13 mouse cellular contexts compared by ENCODE assay signal in genomic region chr10:71120121-71120768, GRCm38 (mm10). TPM values are rescaled to one million over a fixed set of nuclear protein-coding genes. Genes with fewer than 3 reads are reported as not detected.
DNase-seq lines count a peak whose midpoint lies in the region; ATAC-seq and TF ChIP-seq lines count a peak whose summit lies in the region.
"Had no signal": no experiment of that assay in that cellular context is flagged by ENCODE, and none has a peak within 500 bp of the region (broad histone marks: within the 10 kb centered on the region; RNA-seq: fewer than 3 reads in every experiment).

No protein-coding gene starts in this region.

- no peak overlapping the region for H3K9ac ChIP-seq in intestine, embryonic 14.5 days (ENCODE audit: low read length)
- H3K9ac ChIP-seq in intestine, postnatal 0 days (ENCODE audit: low read depth, low read length): no peak overlapping the region
- no peak overlapping the region for H3K9ac ChIP-seq in embryonic facial prominence, embryonic 14.5 days (ENCODE audit: low read depth, low read length)
- H3K9ac ChIP-seq: hindbrain, embryonic 15.5 days had no signal

- DNase-seq in intestine, embryonic 14.5 days (ENCODE audit: low spot score): no peak
- no peak for DNase-seq in embryonic facial prominence, embryonic 14.5 days (ENCODE audit: low spot score)
- DNase-seq in limb, embryonic 10.5 days (ENCODE audit: low spot score): no peak
- DNase-seq in adrenal gland, adult 18-20 months (ENCODE audit: low spot score in 2 of 2): no peak
- DNase-seq in neural tube, embryonic 10.5 days (ENCODE audit: extremely low spot score, low spot score): no peak
- DNase-seq: adrenal gland, adult 2 months; layer of hippocampus, adult 9-11 months; lung, adult 18-20 months had no signal

- WGBS in intestine, embryonic 14.5 days: 60% methylated on average over 14 of the region's 14 CpGs
- WGBS in intestine, postnatal 0 days: 45% methylated on average over 14 of the region's 14 CpGs
- 62% methylated on average over 14 of the region's 14 CpGs for WGBS in embryonic facial prominence, embryonic 14.5 days
- 90% methylated on average over 14 of the region's 14 CpGs for WGBS in limb, embryonic 10.5 days

- no peaks in the 10 kb centered on the region for H3K36me3 ChIP-seq in intestine, embryonic 14.5 days (ENCODE audit: control insufficient read depth, insufficient read depth, low read length)
- H3K36me3 ChIP-seq in intestine, postnatal 0 days (ENCODE audit: control insufficient read depth, insufficient read depth): no peaks in the 10 kb centered on the region
- no peaks in the 10 kb centered on the region for H3K36me3 ChIP-seq in embryonic facial prominence, embryonic 14.5 days (ENCODE audit: control insufficient read depth, insufficient read depth, low read length)
- no peaks in the 10 kb centered on the region for H3K36me3 ChIP-seq in limb, embryonic 10.5 days
- H3K36me3 ChIP-seq: hindbrain, embryonic 15.5 days had no signal

- no peak overlapping the region for H3K4me2 ChIP-seq in intestine, embryonic 14.5 days (ENCODE audit: low read length)
- no peak overlapping the region for H3K4me2 ChIP-seq in intestine, postnatal 0 days (replicated peaks; ENCODE audit: low read depth)
- no peak overlapping the region for H3K4me2 ChIP-seq in embryonic facial prominence, embryonic 14.5 days (ENCODE audit: low read depth, low read length)
- H3K4me2 ChIP-seq: hindbrain, embryonic 15.5 days; midbrain, embryonic 11.5 days had no signal

- H3K4me1 ChIP-seq in intestine, embryonic 14.5 days (replicated peaks; ENCODE audit: control insufficient read depth, insufficient read depth, low read length): peaks cover 15% of the 10 kb centered on the region
- no peaks in the 10 kb centered on the region for H3K4me1 ChIP-seq in intestine, postnatal 0 days (replicated peaks; ENCODE audit: control insufficient read depth, insufficient read depth, low read length)
- H3K4me1 ChIP-seq in brown adipose tissue, adult 24 weeks (ENCODE audit: control insufficient read depth, insufficient read depth, insufficient read length, low read length): peaks cover 6% of the 10 kb centered on the region; the same call in 1 of the 2 replicates
- H3K4me1 ChIP-seq in embryonic facial prominence, embryonic 14.5 days (ENCODE audit: control insufficient read depth, insufficient read depth, low read length): peaks cover 37% of the 10 kb centered on the region
- peaks cover 16% of the 10 kb centered on the region for H3K4me1 ChIP-seq in limb, embryonic 10.5 days
- H3K4me1 ChIP-seq: hindbrain, embryonic 15.5 days had no signal

- no peak overlapping the region for H3K4me3 ChIP-seq in intestine, embryonic 14.5 days (ENCODE audit: low read depth, low read length)
- no peak overlapping the region for H3K4me3 ChIP-seq in intestine, postnatal 0 days (ENCODE audit: low read depth, low read length)
- H3K4me3 ChIP-seq in brown adipose tissue, adult 24 weeks (ENCODE audit: insufficient read depth, low read depth, low read length): no peak overlapping the region
- no peak overlapping the region for H3K4me3 ChIP-seq in embryonic facial prominence, embryonic 14.5 days (ENCODE audit: low read depth, low read length)
- H3K4me3 ChIP-seq in limb, embryonic 10.5 days: no peak overlapping the region
- H3K4me3 ChIP-seq: hindbrain, embryonic 15.5 days had no signal

- no peaks in the 10 kb centered on the region for H3K27me3 ChIP-seq in intestine, embryonic 14.5 days (replicated peaks; ENCODE audit: control insufficient read depth, insufficient read depth, low read length)
- H3K27me3 ChIP-seq in intestine, postnatal 0 days (replicated peaks; ENCODE audit: control insufficient read depth, insufficient read depth, low read length): no peaks in the 10 kb centered on the region
- no peaks in the 10 kb centered on the region for H3K27me3 ChIP-seq in embryonic facial prominence, embryonic 14.5 days (replicated peaks; ENCODE audit: control insufficient read depth, insufficient read depth, low read length)
- no peaks in the 10 kb centered on the region for H3K27me3 ChIP-seq in limb, embryonic 10.5 days (ENCODE audit: low read depth, poor library complexity, severe bottlenecking)
- H3K27me3 ChIP-seq: CH12.LX; hindbrain, embryonic 15.5 days had no signal

- no peaks in the 10 kb centered on the region for H3K9me3 ChIP-seq in intestine, embryonic 14.5 days (ENCODE audit: control insufficient read depth, low read length)
- H3K9me3 ChIP-seq in intestine, postnatal 0 days (ENCODE audit: control insufficient read depth): no peaks in the 10 kb centered on the region
- no peaks in the 10 kb centered on the region for H3K9me3 ChIP-seq in embryonic facial prominence, embryonic 14.5 days (ENCODE audit: control insufficient read depth, low read length)
- no peaks in the 10 kb centered on the region for H3K9me3 ChIP-seq in limb, embryonic 10.5 days (replicated peaks)
- H3K9me3 ChIP-seq: hindbrain, embryonic 15.5 days had no signal

- H3K27ac ChIP-seq in intestine, embryonic 14.5 days (ENCODE audit: low read depth): peak overlapping the region; percentile 58; the same call in 1 of the 2 replicates
- H3K27ac ChIP-seq in intestine, postnatal 0 days (ENCODE audit: low read depth, low read length): no peak overlapping the region
- peak overlapping the region; percentile 16 for H3K27ac ChIP-seq in brown adipose tissue, adult 24 weeks (replicated peaks; ENCODE audit: low read depth, low read length)
- H3K27ac ChIP-seq in embryonic facial prominence, embryonic 14.5 days (replicated peaks; ENCODE audit: low read depth, low read length): peak overlapping the region; percentile 84
- 0 out of 2 replicates have a peak overlapping the region, but pooled peaks have one; percentile 30 for H3K27ac ChIP-seq in limb, embryonic 10.5 days
- H3K27ac ChIP-seq: hindbrain, embryonic 15.5 days had no signal

- no peak for TF ChIP-seq CTCF in intestine, postnatal 0 days (IDR thresholded peaks at IDR 0.05; ENCODE audit: low read depth)

- no peak for ATAC-seq in intestine, embryonic 14.5 days (replicated peaks; ENCODE audit: low FRiP score, low TSS enrichment, low read depth)
- ATAC-seq in intestine, postnatal 0 days: no peak
- ATAC-seq in embryonic facial prominence, embryonic 14.5 days (ENCODE audit: low read depth): no peak

RNA-seq across cellular contexts. Expression of gene Bicc1, which starts 39.3 kb away (rescaled TPM):
- polyA plus RNA-seq in intestine, embryonic 14.5 days (2014; fragmentation: Nextera tagmentation; extraction: Ambion mirVana): 21.7 and 24.2 TPM in 2 replicates
- 6.4 and 6.5 TPM in 2 replicates for polyA plus RNA-seq in intestine, postnatal 0 days (2015; fragmentation: Nextera tagmentation; extraction: Ambion mirVana)
- 2.5 and 4.2 TPM in 2 replicates for polyA plus RNA-seq in brown adipose tissue, adult 24 weeks (2012; ENCODE audit: insufficient read depth, insufficient read length, missing spikeins)
- polyA plus RNA-seq in embryonic facial prominence, embryonic 14.5 days (2014; fragmentation: Nextera tagmentation; extraction: Ambion mirVana): 44.8 and 54.3 TPM in 2 replicates
- 3.0 and 4.5 TPM in 2 replicates for polyA plus RNA-seq in limb, embryonic 10.5 days (2016; fragmentation: Nextera tagmentation; extraction: Ambion mirVana)
- 10 to 100 TPM; 10.2 to 10.8 TPM for total RNA-seq in adrenal gland, adult 18-20 months (2021)
- total RNA-seq: CH12.LX had no signal
